Mouse (Mus musculus) small intestine, adult 2 months (tissue): Measurements from ENCODE around the gene Gm49387. TPM values are rescaled to one million over a fixed set of nuclear protein-coding genes. Genes with fewer than 3 reads are reported as not detected.
"Not testable (repeated sequence)": the region's sequence is repeated elsewhere in the genome, so short reads cannot be mapped to it uniquely, and the experiment has no call there.

Experiments
- H3K27ac ChIP-seq: fragments of 200-500 bp; 2 replicates; pipeline ENCODE4 v1.5.1; 2012; ENCODE audit warnings: low read depth, low read length, control low read depth, inconsistent platforms; ENCODE audit not compliant: insufficient read depth
- H3K27me3 ChIP-seq: fragments of 200-500 bp; 2 replicates; pipeline ENCODE4 v1.6.1; 2012; ENCODE audit warnings: mild to moderate bottlenecking, moderate library complexity, low read length, inconsistent platforms; ENCODE audit not compliant: control insufficient read depth, insufficient read depth
- H3K36me3 ChIP-seq: fragments of 200-500 bp; 2 replicates; pipeline ENCODE4 v1.6.1; 2012; ENCODE audit warnings: mild to moderate bottlenecking, low read length, control low read depth, inconsistent platforms; ENCODE audit not compliant: control insufficient read depth, insufficient read depth
- H3K4me1 ChIP-seq: fragments of 200-500 bp; 2 replicates; pipeline ENCODE4 v1.6.1; 2012; ENCODE audit warnings: low read length, inconsistent platforms, mixed read lengths; ENCODE audit not compliant: control insufficient read depth, insufficient read depth, insufficient read length
- H3K4me3 ChIP-seq: fragments of 200-500 bp; 2 replicates; pipeline ENCODE4 v1.5.1; 2012; ENCODE audit warnings: low read depth, mild to moderate bottlenecking, control low read depth, inconsistent platforms, low read length, moderate library complexity
- CTCF ChIP-seq: fragments of 200-500 bp; IDR thresholded peaks from 2 replicates; pipeline ENCODE4 v1.5.1; 2012; ENCODE audit warnings: low read depth, mild to moderate bottlenecking, control low read depth, inconsistent platforms, low read length, moderate library complexity, mixed read lengths; ENCODE audit not compliant: insufficient replicate concordance, insufficient read length; ENCODE audit errors: extremely low read depth
- POLR2A ChIP-seq: fragments of 200-500 bp; IDR thresholded peaks from 2 replicates; pipeline ENCODE4 v1.6.1; 2012; ENCODE audit warnings: low read depth, mild to moderate bottlenecking, control low read depth, inconsistent platforms, low read length, moderate library complexity
- WGBS: fragments of 180-500 bp; shearing (Covaris S2); methylation state at CpG from one replicate; pipeline ENCODE4 v1.1.7; 2018; 5-methylcytosine and 5-hydroxymethylcytosine counted together
- polyA plus RNA-seq: library from polyadenylated mRNA; depleted of rRNA; stranded (reverse); fragments of >200 nt; gene quantifications from 2 replicates; pipeline ENCODE4 v1.2.3, GENCODE M21; 2012

Gene Gm49387
- polyA plus RNA-seq, 1 experiment: not detected

DNA sequence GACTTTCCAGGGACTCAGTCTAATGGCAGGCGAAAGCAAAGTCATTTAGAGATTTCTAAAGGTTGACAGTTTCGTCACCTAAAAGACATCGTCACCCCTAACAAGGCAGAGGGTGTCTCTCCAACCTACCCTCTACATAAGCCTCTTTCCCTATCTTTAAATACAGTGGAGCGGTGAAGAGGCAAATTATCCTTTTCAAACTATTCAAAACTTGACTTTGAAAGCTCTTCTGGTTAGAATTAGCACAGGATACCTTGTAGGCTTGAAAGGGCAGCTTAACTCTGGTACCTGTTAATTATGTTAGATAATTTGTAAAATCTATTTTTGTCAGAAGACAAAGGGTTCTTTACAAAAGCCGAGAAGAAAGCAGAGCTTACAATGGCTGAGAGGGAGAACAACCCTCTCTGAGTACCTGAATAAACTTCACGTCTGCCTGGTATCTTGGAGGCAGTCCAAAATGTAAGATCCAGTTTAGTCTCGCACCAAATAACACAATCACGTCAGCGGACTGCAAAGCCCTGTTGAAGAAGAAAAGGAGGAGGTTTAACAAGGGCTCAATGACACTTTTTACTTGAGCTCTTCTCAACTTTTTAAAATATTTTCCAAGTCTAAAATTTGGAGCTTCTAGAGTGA lies 20.0 kb downstream of the Gm49387 start:
- no peaks in the 10 kb centered on the region for H3K4me1 ChIP-seq
- H3K27ac ChIP-seq: no peak overlapping the region
- no peak for TF ChIP-seq CTCF
- 83% methylated on average over 9 of the region's 9 CpGs for WGBS
- no peaks in the 10 kb centered on the region; the same call in 1 of the 2 replicates for H3K36me3 ChIP-seq
- H3K4me3 ChIP-seq: no peak overlapping the region
- H3K27me3 ChIP-seq: no peaks in the 10 kb centered on the region

DNA sequence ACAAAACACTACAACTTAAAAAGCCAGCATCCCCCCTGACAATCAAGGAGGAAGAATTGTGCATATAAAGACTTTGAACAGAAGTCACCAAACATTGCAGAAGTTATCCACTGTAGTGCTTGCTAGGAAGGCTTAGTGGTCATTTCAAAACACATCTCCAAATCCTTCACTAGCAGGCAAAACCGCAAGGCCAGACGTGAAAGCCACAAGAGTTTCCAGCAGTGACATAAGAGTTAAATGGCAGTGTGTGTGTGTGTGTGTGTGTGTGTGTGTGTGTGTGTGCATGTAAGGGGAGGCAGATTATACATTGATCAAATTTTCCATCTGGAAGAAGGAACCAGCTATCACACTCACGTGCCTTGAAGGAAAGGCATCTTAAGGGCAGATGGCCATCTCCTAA lies 22.7 kb downstream of the Gm49387 start:
- no peak for TF ChIP-seq POLR2A
- no peak for TF ChIP-seq CTCF
- no peaks in the 10 kb centered on the region for H3K27me3 ChIP-seq
- WGBS: 86% methylated on average over 3 of the region's 3 CpGs
- no peak overlapping the region for H3K27ac ChIP-seq
- no peaks in the 10 kb centered on the region for H3K4me1 ChIP-seq
- peaks cover 2% of the 10 kb centered on the region; the same call in 1 of the 2 replicates for H3K36me3 ChIP-seq
- no peak overlapping the region for H3K4me3 ChIP-seq

DNA sequence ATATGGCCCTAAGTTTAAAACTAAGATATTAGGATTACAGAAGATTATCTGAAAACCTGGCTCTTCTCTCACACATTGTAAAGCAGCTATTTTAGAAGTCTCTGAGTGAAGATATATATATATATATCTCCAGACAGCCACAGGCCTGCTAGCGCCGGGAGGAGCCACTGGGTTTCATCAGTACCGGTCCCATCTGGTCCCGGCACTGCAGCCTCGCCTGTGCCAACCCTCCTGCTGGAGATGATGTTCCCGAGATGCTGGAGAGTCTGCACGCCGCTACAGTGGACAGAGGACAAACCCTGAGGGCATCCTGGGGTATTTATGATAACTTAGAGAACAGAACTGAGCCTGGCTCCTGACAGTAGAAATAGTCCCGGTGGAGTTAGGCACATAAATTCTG lies 23.5 kb downstream of the Gm49387 start:
- WGBS: 91% methylated on average over 9 of the region's 9 CpGs
- peaks cover 2% of the 10 kb centered on the region; the same call in 1 of the 2 replicates for H3K36me3 ChIP-seq
- no peak overlapping the region for H3K27ac ChIP-seq

DNA sequence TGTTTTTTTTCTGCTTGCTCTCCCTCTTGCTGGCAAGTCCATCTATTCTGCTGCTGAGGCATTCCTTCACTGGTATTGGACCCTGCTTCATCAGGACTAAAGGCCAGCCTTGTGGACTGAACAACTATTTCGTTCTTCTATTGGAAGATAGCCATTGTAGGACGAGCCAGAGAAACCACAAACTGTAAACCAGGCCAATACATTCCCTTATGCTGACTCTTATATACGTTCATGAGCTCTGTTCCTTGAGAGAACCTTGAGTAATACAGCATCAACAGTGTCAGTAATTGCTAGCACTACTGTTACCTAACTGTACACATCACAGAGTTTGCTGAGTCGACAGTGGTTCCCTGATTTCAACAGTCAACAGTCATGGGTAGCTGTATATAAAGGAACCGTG lies 27.0 kb downstream of the Gm49387 start:
- no peak overlapping the region for H3K27ac ChIP-seq
- WGBS: 81% methylated on average over 5 of the region's 5 CpGs
- no peaks in the 10 kb centered on the region for H3K27me3 ChIP-seq
- no peaks in the 10 kb centered on the region for H3K4me1 ChIP-seq
- TF ChIP-seq POLR2A: no peak
- H3K4me3 ChIP-seq: no peak overlapping the region
- peaks cover 2% of the 10 kb centered on the region; the same call in 1 of the 2 replicates for H3K36me3 ChIP-seq

More for the DNA sequence above, 23.5 kb downstream of the Gm49387 start:
- no peak for TF ChIP-seq POLR2A
- TF ChIP-seq CTCF: no peak
- Histone ChIP-seq H3K4me1 (no peaks in the 10 kb centered on the region), H3K27me3 (no peaks in the 10 kb centered on the region), H3K4me3 (no peak overlapping the region)

DNA sequence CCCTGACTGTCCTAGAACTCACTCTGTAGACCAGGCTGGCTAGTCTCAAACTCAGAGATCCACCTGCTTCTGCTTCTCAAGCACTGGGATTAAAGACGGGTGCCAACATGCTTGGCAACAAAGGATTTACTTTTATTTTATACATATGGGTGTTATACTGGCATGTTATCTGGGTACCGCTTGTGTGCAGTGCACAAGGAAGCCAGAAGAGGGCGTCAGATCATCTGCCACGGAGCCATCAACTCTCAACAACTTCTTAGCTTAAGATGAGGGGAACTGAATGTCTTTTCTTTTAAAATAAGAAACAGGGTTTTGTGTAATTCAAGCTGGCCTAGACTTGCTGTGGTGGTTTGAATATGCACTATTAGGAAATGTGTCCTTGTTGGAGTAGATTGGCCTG lies 28.7 kb downstream of the Gm49387 start:
- TF ChIP-seq CTCF (no peak), POLR2A (no peak)
- no peaks in the 10 kb centered on the region for H3K27me3 ChIP-seq
- no peak overlapping the region for H3K27ac ChIP-seq
- peaks cover 3% of the 10 kb centered on the region; the same call in 1 of the 2 replicates for H3K36me3 ChIP-seq
- no peaks in the 10 kb centered on the region for H3K4me1 ChIP-seq
- WGBS: 72% methylated on average over 4 of the region's 4 CpGs
- no peak overlapping the region for H3K4me3 ChIP-seq

DNA sequence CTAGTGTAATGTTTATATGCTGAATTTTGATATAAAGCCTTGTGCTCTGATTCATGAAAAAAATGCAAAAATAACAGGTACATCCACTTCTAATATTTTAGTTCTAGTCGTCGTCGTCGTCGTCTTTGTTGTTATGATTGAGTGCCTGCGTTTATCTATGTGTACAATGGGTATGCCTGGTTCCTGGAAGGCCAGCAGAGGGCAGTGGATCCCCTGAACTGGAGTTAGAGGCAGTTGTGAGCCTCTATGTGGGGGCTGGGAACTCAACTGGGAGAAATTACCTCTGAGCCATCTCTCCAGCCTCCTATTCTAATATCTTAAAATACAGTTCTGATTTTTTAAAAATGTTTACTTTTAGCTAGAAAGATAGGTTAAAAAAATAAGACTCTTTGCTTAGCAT lies 35.2 kb downstream of the Gm49387 start:
- Histone ChIP-seq H3K27ac (no peak overlapping the region), H3K36me3 (peaks cover 1% of the 10 kb centered on the region; the same call in 1 of the 2 replicates), H3K27me3 (no peaks in the 10 kb centered on the region), H3K4me3 (no peak overlapping the region), H3K4me1 (no peaks in the 10 kb centered on the region)
- TF ChIP-seq POLR2A (no peak), CTCF (peak; percentile 33; the same call in 1 of the 2 replicates)
- WGBS: 67% methylated on average over 6 of the region's 6 CpGs

DNA sequence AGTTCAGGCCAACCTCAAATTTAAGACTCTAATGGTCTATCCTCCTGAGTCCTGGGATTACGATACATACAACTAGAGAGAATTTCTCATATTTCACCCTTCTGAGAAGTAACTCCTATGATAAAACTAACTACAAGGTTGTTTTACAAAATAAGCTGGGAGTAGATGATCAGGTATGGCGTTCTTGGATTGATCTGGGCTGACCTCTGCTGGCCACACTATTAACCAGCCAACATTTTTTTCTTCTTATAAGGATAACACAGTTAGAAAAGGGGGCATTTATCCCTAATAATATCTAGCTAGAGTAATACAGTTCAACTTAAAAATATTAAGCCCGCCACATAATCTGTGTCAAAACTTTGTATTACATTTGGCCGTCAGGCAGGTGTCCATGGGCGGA lies 35.8 kb downstream of the Gm49387 start:
- TF ChIP-seq CTCF (no peak), POLR2A (no peak)
- no peak overlapping the region for H3K4me3 ChIP-seq
- H3K27ac ChIP-seq: no peak overlapping the region
- H3K36me3 ChIP-seq: peaks cover 1% of the 10 kb centered on the region; the same call in 1 of the 2 replicates
- H3K27me3 ChIP-seq: no peaks in the 10 kb centered on the region
- WGBS: 68% methylated on average over 5 of the region's 5 CpGs
- H3K4me1 ChIP-seq: no peaks in the 10 kb centered on the region

DNA sequence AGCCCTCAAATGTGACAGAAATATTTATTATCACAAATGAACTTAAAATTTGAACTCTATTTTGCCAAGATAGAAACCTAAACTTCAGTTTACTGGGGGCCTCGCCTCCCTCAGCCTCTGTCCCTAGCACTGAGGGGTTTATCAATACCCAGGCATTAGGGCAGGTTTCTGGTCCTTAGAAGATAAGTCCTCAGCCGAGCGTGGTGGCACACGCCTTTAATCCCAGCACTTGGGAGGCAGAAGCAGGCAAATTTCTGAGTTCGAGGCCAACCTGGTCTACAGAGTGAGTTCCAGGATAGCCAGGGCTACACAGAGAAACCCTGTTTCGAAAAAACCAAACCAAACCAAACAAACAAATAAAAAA lies 38.1 kb downstream of the Gm49387 start:
- 72% methylated on average over 6 of the region's 6 CpGs for WGBS
- not testable (repeated sequence) for H3K4me1 ChIP-seq, H3K4me3 ChIP-seq, H3K27me3 ChIP-seq, H3K27ac ChIP-seq, H3K36me3 ChIP-seq
